In the genomic region with DNA sequence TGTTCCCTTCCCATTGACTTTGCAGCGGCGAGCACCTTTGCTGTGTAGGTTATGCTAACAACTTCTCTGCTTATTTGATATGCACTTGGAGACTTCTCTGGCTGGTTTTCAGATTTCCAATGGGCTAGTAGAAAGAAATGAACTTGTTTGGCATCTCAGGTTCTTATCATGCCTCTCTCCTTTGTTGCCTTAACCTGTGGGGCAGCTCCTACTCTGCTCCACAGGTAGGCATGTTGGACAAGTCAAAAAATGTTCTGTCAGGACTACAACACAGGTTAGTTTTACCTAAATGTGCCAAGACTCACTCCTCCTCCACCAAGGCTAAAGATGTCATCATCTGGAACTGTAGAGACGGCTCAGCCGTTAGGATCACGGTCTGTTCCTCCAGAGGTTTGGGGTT, we compare ENCODE assay signal across 25 mouse cellular contexts.
"Had no signal": no experiment of that assay in that cellular context is flagged by ENCODE, and none has a peak within 500 bp of the region (broad histone marks: within the 10 kb centered on the region; RNA-seq: fewer than 3 reads in every experiment).

No protein-coding gene starts in this region.

- DNase-seq: gastrocnemius, adult 2 months; gastrocnemius, postnatal 10 days; gastrocnemius, postnatal 25 days; heart, adult 18-20 months; heart, postnatal 14 days; heart, postnatal 36 days; kidney, adult 11 months; kidney, adult 2 months; kidney, adult 9 months; kidney, postnatal 14 days; kidney, postnatal 36 days; layer of hippocampus, adult 9-11 months; layer of hippocampus, postnatal 36 days; left cerebral cortex, postnatal 4 days had no signal

- H3K27ac ChIP-seq: gastrocnemius, adult 2 months; heart, embryonic 10.5 days; heart, embryonic 13.5 days; heart, embryonic 15.5 days; hindbrain, embryonic 13.5 days; hindbrain, embryonic 15.5 days; hindbrain, postnatal 0 days; kidney, embryonic 15.5 days; kidney, postnatal 0 days; limb, embryonic 13.5 days; limb, embryonic 15.5 days had no signal

- H3K4me1 ChIP-seq: hindbrain, embryonic 13.5 days; hindbrain, embryonic 15.5 days; limb, embryonic 13.5 days had no signal

- H3K9ac ChIP-seq: heart, embryonic 13.5 days; heart, embryonic 15.5 days; hindbrain, embryonic 13.5 days; hindbrain, embryonic 15.5 days; kidney, embryonic 15.5 days; limb, embryonic 13.5 days; limb, embryonic 15.5 days had no signal

- H3K9me3 ChIP-seq: heart, embryonic 10.5 days; heart, embryonic 15.5 days; hindbrain, embryonic 13.5 days; hindbrain, embryonic 15.5 days; kidney, embryonic 15.5 days; limb, embryonic 13.5 days; limb, embryonic 15.5 days had no signal

- H3K27me3 ChIP-seq: heart, embryonic 13.5 days; heart, embryonic 15.5 days; hindbrain, embryonic 13.5 days; hindbrain, embryonic 15.5 days; kidney, embryonic 15.5 days; limb, embryonic 13.5 days; limb, embryonic 15.5 days had no signal

- H3K4me3 ChIP-seq: gastrocnemius, adult 2 months; heart, embryonic 10.5 days; heart, embryonic 13.5 days; heart, embryonic 15.5 days; hindbrain, embryonic 13.5 days; hindbrain, embryonic 15.5 days; kidney, embryonic 15.5 days; limb, embryonic 13.5 days; limb, embryonic 15.5 days had no signal

- ATAC-seq: hindbrain, postnatal 0 days; intestine, embryonic 16.5 days had no signal

- H3K4me2 ChIP-seq: heart, embryonic 13.5 days; heart, embryonic 15.5 days; hindbrain, embryonic 13.5 days; hindbrain, embryonic 15.5 days; kidney, embryonic 15.5 days; limb, embryonic 13.5 days; limb, embryonic 15.5 days had no signal

- H3K36me3 ChIP-seq: heart, embryonic 10.5 days; heart, embryonic 15.5 days; hindbrain, embryonic 13.5 days; hindbrain, embryonic 15.5 days; kidney, embryonic 15.5 days; limb, embryonic 13.5 days; limb, embryonic 15.5 days had no signal
